Mouse (Mus musculus) bone marrow, adult 2 months (tissue): Measurements from ENCODE around the gene Chn1.

ENCODE experiments used
- CTCF ChIP-seq: fragments of 200-500 bp; IDR thresholded peaks from 2 replicates; pipeline ENCODE4 v1.5.1; 2011; ENCODE audit warnings: low read length, control low read depth; ENCODE audit not compliant: control insufficient read depth, insufficient read depth
- POLR2A ChIP-seq: fragments of 200-500 bp; IDR thresholded peaks from 2 replicates; pipeline ENCODE4 v1.6.1; 2011; ENCODE audit warnings: low read depth, mild to moderate bottlenecking, control low read depth, low read length, borderline replicate concordance; ENCODE audit not compliant: control insufficient read depth

DNA sequence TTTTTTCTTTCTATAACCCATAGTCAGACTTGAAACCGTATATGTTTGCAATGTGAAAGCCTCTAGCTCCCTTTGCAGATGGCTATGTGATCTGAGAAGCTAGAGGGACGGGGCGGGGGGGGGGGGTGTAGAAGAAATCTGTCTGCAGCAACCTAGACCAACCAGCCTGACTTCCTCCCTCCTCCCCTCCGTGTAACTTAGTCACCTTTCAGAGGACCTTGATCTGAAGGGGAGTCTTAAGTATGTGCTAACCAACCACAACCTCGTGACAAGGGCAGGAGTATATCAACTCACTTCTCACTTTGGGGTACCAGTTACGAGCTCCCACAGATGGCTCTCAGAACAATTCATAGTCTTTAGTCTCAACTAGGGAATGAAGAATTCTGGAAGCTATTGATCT lies 166.8 kb downstream of the Chn1 start:
- TF ChIP-seq CTCF (no peak), POLR2A (no peak)
